Mouse (Mus musculus): ENCODE data around the gene Itpr2. TPM values are rescaled to one million over a fixed set of nuclear protein-coding genes. Genes with fewer than 3 reads are reported as not detected.
"Not testable (repeated sequence)": the region's sequence is repeated elsewhere in the genome, so short reads cannot be mapped to it uniquely, and the experiment has no call there.

Itpr2 gene
- total RNA-seq, 2 experiments from 2014 or later = 23.6 to 24.9 TPM

GRCm38 (mm10) chr6:146476865-146477264 lies 25.2 kb downstream of the Itpr2 start:
- intact Hi-C loops (cut with DNase I) = no loop called here
- DNase-seq (ENCODE audit: low spot score) = no peak

- intact Hi-C loops (cut with DNase I) = no loop called here
- no peak for DNase-seq (ENCODE audit: low spot score)
Measured at GRCm38 (mm10) chr6:146474166-146474565, 27.9 kb downstream of the Itpr2 start.

- intact Hi-C loops (cut with DNase I) = no loop called here
- DNase-seq (ENCODE audit: low spot score) = peak; percentile 31
Measured at GRCm38 (mm10) chr6:146473216-146473955, 28.6 kb downstream of the Itpr2 start.

GRCm38 (mm10) chr6:146470378-146470777 lies 31.6 kb downstream of the Itpr2 start:
- intact Hi-C loops (cut with DNase I) = no loop called here
- no peak for DNase-seq (ENCODE audit: low spot score)

GRCm38 (mm10) chr6:146469936-146470335 lies 32.1 kb downstream of the Itpr2 start:
- intact Hi-C loops (cut with DNase I) = no loop called here
- DNase-seq (ENCODE audit: low spot score) = no peak

- no peak for DNase-seq (ENCODE audit: low spot score)
- intact Hi-C loops (cut with DNase I) = no loop called here
Measured at GRCm38 (mm10) chr6:146468361-146468760, 33.7 kb downstream of the Itpr2 start.

- DNase-seq (ENCODE audit: low spot score); intact Hi-C loops (cut with DNase I): not testable (repeated sequence)
Measured at GRCm38 (mm10) chr6:146464645-146465042, 37.4 kb downstream of the Itpr2 start.

- intact Hi-C loops (cut with DNase I) = no loop called here
Measured at GRCm38 (mm10) chr6:146464014-146464644, 37.9 kb downstream of the Itpr2 start.

GRCm38 (mm10) chr6:146460936-146461335 lies 41.1 kb downstream of the Itpr2 start:
- no peak for DNase-seq (ENCODE audit: low spot score)

More at GRCm38 (mm10) chr6:146464014-146464644, 37.9 kb downstream of the Itpr2 start:
- no peak for DNase-seq (ENCODE audit: low spot score)

GRCm38 (mm10) chr6:146458436-146458835 lies 43.6 kb downstream of the Itpr2 start:
- DNase-seq (ENCODE audit: low spot score) = no peak
- intact Hi-C loops (cut with DNase I) = loop anchor here (5.0 kb wide), 1 partner anchor 39 kb away; no protein-coding TSS in a partner anchor

More at GRCm38 (mm10) chr6:146460936-146461335, 41.1 kb downstream of the Itpr2 start:
- intact Hi-C loops (cut with DNase I) = no loop called here

GRCm38 (mm10) chr6:146456741-146457140 lies 45.3 kb downstream of the Itpr2 start:
- intact Hi-C loops (cut with DNase I) = loop anchor here (5.0 kb wide), 1 partner anchor 41 kb away; no protein-coding TSS in a partner anchor
- no peak for DNase-seq (ENCODE audit: low spot score)

- no peak for DNase-seq (ENCODE audit: low spot score)
- intact Hi-C loops (cut with DNase I) = loop anchor here (5.0 kb wide), 1 partner anchor 42 kb away; no protein-coding TSS in a partner anchor
Measured at GRCm38 (mm10) chr6:146454520-146455511, 47.2 kb downstream of the Itpr2 start.

GRCm38 (mm10) chr6:146452474-146452873 lies 49.5 kb downstream of the Itpr2 start:
- DNase-seq (ENCODE audit: low spot score) = no peak
- intact Hi-C loops (cut with DNase I) = no loop called here

GRCm38 (mm10) chr6:146446032-146446704 lies 55.9 kb downstream of the Itpr2 start:
- intact Hi-C loops (cut with DNase I) = no loop called here
- DNase-seq (ENCODE audit: low spot score) = no peak

- intact Hi-C loops (cut with DNase I) = no loop called here
- DNase-seq (ENCODE audit: low spot score) = no peak
Measured at GRCm38 (mm10) chr6:146439826-146440225, 62.2 kb downstream of the Itpr2 start.

- intact Hi-C loops (cut with DNase I) = no loop called here
- no peak for DNase-seq (ENCODE audit: low spot score)
Measured at GRCm38 (mm10) chr6:146439071-146439818, 62.8 kb downstream of the Itpr2 start.

GRCm38 (mm10) chr6:146438057-146438456 lies 64.0 kb downstream of the Itpr2 start:
- intact Hi-C loops (cut with DNase I) = no loop called here
- DNase-seq (ENCODE audit: low spot score) = no peak

- intact Hi-C loops (cut with DNase I) = no loop called here
- no peak for DNase-seq (ENCODE audit: low spot score)
Measured at GRCm38 (mm10) chr6:146436916-146437496, 65.0 kb downstream of the Itpr2 start.

Measured in heart, postnatal 25 days (tissue).